Mouse (Mus musculus) lung, postnatal 0 days (tissue): ENCODE data around the gene Lgals1. TPM values are rescaled to one million over a fixed set of nuclear protein-coding genes. Genes with fewer than 3 reads are reported as not detected.

Source experiments
- ATAC-seq: fragments of 200-750 bp; cut with Nextera tagmentation; 2 replicates; pipeline ENCODE4 v1.8.0; 2017; ENCODE audit warnings: moderate library complexity
- DNase-seq: peaks from one replicate; pipeline ENCODE4 v3.0.0-alpha.2; 2016; ENCODE audit warnings: low spot score
- H3K27ac ChIP-seq: fragments of 300-500 bp; sonication (generic); 2 replicates; pipeline ENCODE4 v1.5.1; 2014; ENCODE audit warnings: antibody characterized with exemption, mild to moderate bottlenecking, low read length, mixed read lengths
- H3K27me3 ChIP-seq: fragments of 300-500 bp; sonication (generic); replicated peaks from 2 replicates; pipeline ENCODE4 v1.6.1; 2014; ENCODE audit warnings: low read length, mixed read lengths; ENCODE audit not compliant: insufficient read depth
- H3K36me3 ChIP-seq: fragments of 300-500 bp; sonication (generic); 2 replicates; pipeline ENCODE4 v1.6.1; 2014; ENCODE audit warnings: low read length, mixed read lengths; ENCODE audit not compliant: insufficient read depth
- H3K4me1 ChIP-seq: fragments of 300-500 bp; sonication (generic); 2 replicates; pipeline ENCODE4 v1.6.1; 2014; ENCODE audit warnings: antibody characterized with exemption, low read depth, low read length, mixed read lengths; ENCODE audit not compliant: insufficient read depth
- H3K4me2 ChIP-seq: fragments of 300-500 bp; sonication (generic); replicated peaks from 2 replicates; pipeline ENCODE4 v1.6.1; 2014; ENCODE audit warnings: low read depth, mild to moderate bottlenecking, low read length, moderate library complexity, mixed read lengths
- H3K4me3 ChIP-seq: fragments of 300-500 bp; sonication (generic); 2 replicates; pipeline ENCODE4 v1.5.1; 2014; ENCODE audit warnings: low read depth, low read length
- H3K9ac ChIP-seq: fragments of 300-500 bp; sonication (generic); replicated peaks from 2 replicates; pipeline ENCODE4 v1.6.1; 2014; ENCODE audit warnings: low read depth, mild to moderate bottlenecking
- H3K9me3 ChIP-seq: fragments of 300-500 bp; sonication (generic); 2 replicates; pipeline ENCODE4 v1.6.1; 2016; ENCODE audit warnings: low read length, mixed read lengths
- CTCF ChIP-seq: IDR thresholded peaks from 2 replicates; pipeline ENCODE4 v1.5.1; 2016; ENCODE audit warnings: antibody characterized with exemption, mild to moderate bottlenecking
- EP300 ChIP-seq: IDR thresholded peaks from 2 replicates; pipeline ENCODE4 v1.6.1; 2016; ENCODE audit warnings: antibody characterized with exemption, mild to moderate bottlenecking, control low read depth
- WGBS: fragments of 180-500 bp; shearing (Covaris S2); extraction: QIAGEN DNeasy Blood & Tissue Kit; methylation state at CpG from one replicate; pipeline ENCODE4 v1.1.7; 2014; 5-methylcytosine and 5-hydroxymethylcytosine counted together
- microRNA-seq: library from miRNA; unstranded; fragments of <30 nt; microRNA quantifications from one replicate; pipeline ENCODE4, GENCODE M21; 2016
- polyA plus RNA-seq: library from polyadenylated mRNA; unstranded; fragments of >200 nt; fragmentation: Nextera tagmentation; extraction: Ambion mirVana; gene quantifications from 2 replicates; pipeline ENCODE4 v1.2.1, GENCODE M21; 2015

Lgals1 gene
- polyA plus RNA-seq, 1 experiment from 2014 or later, result 726 TPM

GRCm38 (mm10) chr15:78977676-78978159 lies 51.2 kb downstream of the Lgals1 start:
- 69% methylated on average over 8 of the region's 8 CpGs for WGBS
- TF ChIP-seq CTCF, result no peak
- no peak for TF ChIP-seq EP300

DNA sequence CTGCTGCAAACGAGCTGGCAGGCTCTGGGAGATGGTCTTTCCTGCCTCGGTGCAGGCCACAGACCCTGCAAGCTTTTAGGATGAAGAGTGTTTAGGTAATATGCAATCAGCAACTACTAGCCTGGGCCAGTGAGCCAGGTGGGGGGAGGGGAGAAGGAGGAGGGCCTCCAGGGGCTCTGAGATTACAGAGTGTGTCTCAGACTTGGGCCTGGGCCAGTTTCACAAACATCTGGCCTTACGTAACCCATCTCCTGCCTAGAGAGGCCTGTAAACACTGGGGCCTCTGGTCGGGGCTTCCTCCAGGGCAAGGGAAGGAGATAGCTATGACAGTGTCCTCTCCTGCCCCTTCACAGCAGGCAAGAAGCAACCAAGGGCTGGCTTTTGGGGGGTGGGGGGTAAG lies 52.4 kb downstream of the Lgals1 start:
- Histone ChIP-seq H3K9ac (no peak overlapping the region; the same call in 1 of the 2 replicates), H3K4me1 (peaks cover 15% of the 10 kb centered on the region; the same call in 1 of the 2 replicates), H3K4me2 (no peak overlapping the region), H3K27me3 (no peaks in the 10 kb centered on the region), H3K4me3 (no peak overlapping the region), H3K27ac (peak overlapping the region; percentile 64), H3K9me3 (no peaks in the 10 kb centered on the region), H3K36me3 (no peaks in the 10 kb centered on the region)
- ATAC-seq (peak; percentile 57), DNase-seq (peak; percentile 92)
- TF ChIP-seq EP300 (peak; percentile 45; the same call in 1 of the 2 replicates), CTCF (no peak)
- WGBS, result 2% methylated on average over 4 of the region's 4 CpGs

More at GRCm38 (mm10) chr15:78977676-78978159, 51.2 kb downstream of the Lgals1 start:
- Histone ChIP-seq H3K9ac (no peak overlapping the region), H3K4me1 (peaks cover 15% of the 10 kb centered on the region; the same call in 1 of the 2 replicates), H3K27me3 (no peaks in the 10 kb centered on the region), H3K27ac (no peak overlapping the region), H3K4me2 (no peak overlapping the region), H3K36me3 (no peaks in the 10 kb centered on the region), H3K9me3 (no peaks in the 10 kb centered on the region), H3K4me3 (no peak overlapping the region)
- ATAC-seq (no peak), DNase-seq (peak; percentile 31)

Small RNA genes within 50 kb of the gene (microRNA-seq; reads per million reads assigned to microRNA genes)
- not detected for gene Mir6955

Other genes with a start within 250 kb of the Lgals1 start
- gene Elfn2, start 208.0 kb upstream of the Lgals1 start, polyA plus RNA-seq, result 0.02 and 0.05 TPM in 2 replicates
- 47.8 and 52.9 TPM in 2 replicates for gene Mfng, start 153.2 kb upstream of the Lgals1 start, polyA plus RNA-seq
- gene Card10, start 123.7 kb upstream of the Lgals1 start, polyA plus RNA-seq, result 7.5 and 8.3 TPM in 2 replicates
- 107 and 109 TPM in 2 replicates for gene Cdc42ep1, start 84.1 kb upstream of the Lgals1 start, polyA plus RNA-seq
- gene Lgals2, start 71.2 kb upstream of the Lgals1 start, polyA plus RNA-seq, result 1.6 and 2.4 TPM in 2 replicates
- gene Gga1, start 49.5 kb upstream of the Lgals1 start, polyA plus RNA-seq, result 49.7 and 51.5 TPM in 2 replicates
- gene Gm49510, start 27.1 kb upstream of the Lgals1 start, polyA plus RNA-seq, result 0.10 and 0.42 TPM in 2 replicates
- gene Sh3bp1, start 27.0 kb upstream of the Lgals1 start, polyA plus RNA-seq, result 12.7 and 12.8 TPM in 2 replicates
- gene Pdxp, start 12.8 kb upstream of the Lgals1 start, polyA plus RNA-seq, result 1.8 and 1.9 TPM in 2 replicates
- gene Nol12, start 8.2 kb downstream of the Lgals1 start, polyA plus RNA-seq, result 26.8 and 28.9 TPM in 2 replicates
- 22.5 and 23.9 TPM in 2 replicates for gene Triobp, start 21.0 kb downstream of the Lgals1 start, polyA plus RNA-seq
- 263 and 311 TPM in 2 replicates for gene H1f0, start 101.7 kb downstream of the Lgals1 start, polyA plus RNA-seq
- 0.12 and 0.14 TPM in 2 replicates for gene Galr3, start 115.2 kb downstream of the Lgals1 start, polyA plus RNA-seq
- 45.4 and 48.4 TPM in 2 replicates for gene Ankrd54, start 136.2 kb downstream of the Lgals1 start, polyA plus RNA-seq
- 99.3 and 101 TPM in 2 replicates for gene Eif3l, start 148.5 kb downstream of the Lgals1 start, polyA plus RNA-seq
- gene Micall1, start 182.2 kb downstream of the Lgals1 start, polyA plus RNA-seq, result 8.4 and 9.1 TPM in 2 replicates
- 243 and 261 TPM in 2 replicates for gene Polr2f, start 214.3 kb downstream of the Lgals1 start, polyA plus RNA-seq
- 29.8 and 30.4 TPM in 2 replicates for gene 1700088E04Rik, start 214.5 kb downstream of the Lgals1 start, polyA plus RNA-seq
- 0.11 and 0.31 TPM in 2 replicates for gene Sox10, start 238.5 kb downstream of the Lgals1 start, polyA plus RNA-seq